Mouse (Mus musculus): Measurements from ENCODE around the gene Hmgn3. TPM values are rescaled to one million over a fixed set of nuclear protein-coding genes. Genes with fewer than 3 reads are reported as not detected.

Gene Hmgn3
- total RNA-seq, 2 experiments from 2014 or later: 10.6 to 10.8 TPM

DNA sequence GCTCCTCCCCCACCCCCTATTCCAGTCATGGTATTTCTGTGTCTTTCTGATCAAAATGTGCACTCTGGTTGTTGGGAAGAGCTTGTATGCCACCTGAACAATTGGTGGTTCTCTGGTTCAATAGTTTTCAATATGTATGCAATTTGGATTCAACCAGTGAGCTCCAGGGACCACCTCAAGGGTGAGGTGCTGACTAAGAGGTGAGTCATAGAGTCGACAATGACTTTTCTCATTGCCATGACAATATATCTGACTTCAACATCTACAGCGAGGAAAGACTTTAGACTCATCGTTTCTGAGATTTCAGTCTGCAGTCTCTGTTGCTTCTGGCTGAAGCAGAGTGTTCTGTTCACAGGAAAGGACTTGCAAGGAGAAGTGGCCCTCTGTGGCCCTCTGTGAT is 44.8 kb downstream of the Hmgn3 start:
- no peak for DNase-seq
- intact Hi-C loops (cut with DNase I): no loop called here

DNA sequence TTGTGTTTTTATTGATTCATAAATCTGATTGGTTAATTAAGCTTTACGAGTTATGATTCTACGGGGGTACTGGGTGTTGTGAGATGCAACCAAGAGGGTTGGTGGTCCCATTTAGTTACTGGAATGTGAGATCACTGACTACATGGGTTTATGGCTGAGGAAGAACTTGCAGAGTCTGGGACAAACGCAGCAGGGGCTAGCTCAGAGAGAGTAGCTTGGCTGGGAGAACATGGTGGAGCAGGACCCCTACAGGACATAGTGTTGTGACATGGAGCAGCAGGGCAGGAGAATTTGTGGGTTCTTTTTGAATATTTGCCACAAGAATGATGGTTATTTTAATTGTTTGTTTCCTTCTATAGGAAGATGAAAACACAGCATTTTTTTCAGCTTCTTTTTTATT is 45.7 kb downstream of the Hmgn3 start:
- no peak for DNase-seq
- intact Hi-C loops (cut with DNase I): no loop called here

DNA sequence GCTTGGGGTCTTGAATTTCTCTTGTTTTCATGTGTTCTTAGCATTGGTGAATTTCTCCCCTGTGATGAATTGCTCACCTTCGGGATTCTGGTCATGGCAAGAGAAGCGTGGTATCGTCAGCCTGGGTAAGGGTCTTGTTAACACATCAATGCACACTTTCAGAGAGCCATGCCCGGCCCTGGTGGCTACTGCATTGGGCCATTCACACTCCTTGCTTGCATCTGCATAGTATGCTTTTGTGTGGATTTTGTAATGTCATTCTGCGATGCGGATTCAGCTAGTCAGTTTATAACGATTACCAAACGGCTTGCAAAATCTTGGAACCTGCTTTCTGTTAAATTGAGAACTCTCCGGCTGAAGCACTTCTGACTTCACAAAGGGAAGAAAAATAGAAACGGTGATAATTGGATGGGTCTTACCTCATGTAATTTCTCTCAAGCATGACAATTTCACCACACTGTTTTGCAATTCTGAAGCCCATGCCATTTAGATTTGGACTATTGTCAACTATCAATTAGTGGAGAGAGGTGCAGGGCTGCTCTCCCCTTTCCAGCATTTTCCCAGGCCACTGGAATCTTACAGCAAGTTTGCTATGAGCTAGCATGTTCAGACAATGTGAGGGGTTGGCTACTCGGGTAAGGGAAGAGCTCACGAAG is 47.7 kb downstream of the Hmgn3 start:
- DNase-seq: no peak
- intact Hi-C loops (cut with DNase I): no loop called here

DNA sequence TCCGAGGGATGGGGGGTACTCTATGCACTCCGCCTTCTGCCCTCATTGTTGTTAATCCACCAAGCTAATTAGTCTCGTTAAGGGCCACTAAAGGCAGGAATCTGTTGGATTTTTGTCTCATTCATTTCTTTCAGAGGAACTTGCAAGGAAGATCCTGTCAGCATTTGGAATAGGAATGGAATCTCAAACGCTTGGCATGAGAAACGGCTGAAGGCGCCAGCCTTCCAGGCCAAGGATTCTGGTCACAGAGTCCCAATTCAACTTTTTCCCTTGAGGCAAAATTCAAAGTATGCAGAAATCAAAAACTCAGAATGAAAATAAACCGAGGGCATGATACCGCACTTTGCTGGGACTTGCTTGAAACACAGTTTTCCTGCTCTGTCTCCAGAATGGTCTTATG is 48.7 kb downstream of the Hmgn3 start:
- intact Hi-C loops (cut with DNase I): no loop called here
- peak; percentile 28 to 42 for DNase-seq

DNA sequence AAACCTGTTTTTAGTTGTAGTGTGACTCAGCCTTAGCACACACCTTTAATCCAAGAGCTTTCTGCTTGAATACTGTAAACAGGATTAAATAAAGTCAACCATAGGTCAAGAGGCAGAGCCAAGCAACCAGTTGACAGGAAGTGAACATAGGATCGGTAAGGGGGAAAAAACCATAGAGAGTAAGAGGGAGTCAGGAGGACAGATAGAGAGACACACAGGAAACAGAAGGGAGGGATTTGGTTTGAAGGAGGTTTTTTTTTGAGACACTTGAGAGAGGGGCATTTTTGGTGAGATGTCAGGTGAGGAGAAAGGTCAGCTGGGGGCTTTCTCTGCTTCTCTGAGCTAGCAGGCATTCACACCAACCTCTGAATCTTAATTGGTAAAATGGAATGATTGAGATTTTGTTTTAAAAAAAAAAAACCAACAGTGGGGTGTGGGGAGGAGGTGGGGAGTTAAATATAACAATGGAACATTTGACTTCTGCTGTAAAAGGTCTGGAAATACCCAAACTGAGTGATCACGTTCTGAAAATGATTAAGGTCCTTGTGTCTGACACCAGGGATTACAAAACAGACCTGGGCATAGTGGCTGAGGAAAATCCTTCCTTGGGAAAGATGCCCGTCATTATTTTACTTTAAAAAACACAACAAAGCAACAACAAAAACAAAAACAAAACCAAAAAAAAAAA is 51.7 kb downstream of the Hmgn3 start:
- intact Hi-C loops (cut with DNase I): no loop called here

DNA sequence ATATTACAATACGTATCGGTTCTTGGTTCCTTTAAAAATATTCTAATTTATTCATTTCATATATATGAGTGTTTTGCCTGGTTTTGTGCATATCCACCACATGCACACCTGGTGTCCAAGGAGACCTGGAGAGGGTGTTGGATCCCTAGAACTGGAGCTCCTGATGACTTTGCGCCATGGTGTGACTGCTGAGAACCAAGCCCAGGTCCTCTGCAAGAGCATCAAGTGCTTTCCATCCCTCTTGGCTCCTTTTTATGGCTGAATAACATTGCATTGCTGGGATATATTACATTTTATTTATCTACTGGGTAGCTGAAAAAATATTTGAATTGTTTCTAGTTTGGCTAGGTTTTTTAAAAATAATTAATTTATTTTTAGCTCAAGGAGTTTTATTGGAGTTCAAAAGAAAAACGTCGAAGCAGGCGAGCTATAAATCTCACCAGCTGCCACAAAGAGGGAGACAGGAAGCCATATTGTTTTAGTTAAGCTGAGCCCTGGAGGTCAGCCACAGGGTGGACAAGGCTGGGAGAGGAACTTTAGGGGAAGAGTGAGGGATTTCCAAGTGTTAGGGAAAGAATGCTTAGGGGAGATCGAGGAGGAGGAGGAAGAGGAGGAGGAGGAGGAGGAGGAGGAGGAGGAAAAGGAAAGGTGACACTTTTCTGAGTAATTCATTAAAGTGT is 62.6 kb downstream of the Hmgn3 start:
- intact Hi-C loops (cut with DNase I): no loop called here

More for the DNA sequence above, 51.7 kb downstream of the Hmgn3 start:
- no peak for DNase-seq

DNA sequence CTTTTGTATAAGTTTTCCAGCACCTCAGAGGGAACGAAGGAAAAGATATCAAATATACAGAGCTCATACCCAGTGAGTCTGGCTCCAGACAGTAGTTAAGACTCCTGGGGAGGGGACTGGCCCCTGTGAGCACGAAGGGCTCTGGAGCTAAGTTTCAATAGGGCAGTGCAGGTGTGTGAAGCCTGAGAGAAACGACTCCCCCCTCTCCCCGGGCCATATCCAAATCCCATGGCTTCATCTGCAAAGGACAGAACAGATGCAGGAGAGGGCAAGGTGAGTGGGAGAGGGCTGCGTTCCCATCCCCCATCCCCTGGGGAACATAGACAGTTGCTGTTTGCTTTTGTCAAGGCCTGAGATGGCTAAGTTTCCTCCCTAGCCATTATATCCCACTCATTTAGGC is 63.4 kb downstream of the Hmgn3 start:
- intact Hi-C loops (cut with DNase I): no loop called here
- no peak for DNase-seq

More for the DNA sequence above, 62.6 kb downstream of the Hmgn3 start:
- no peak for DNase-seq

DNA sequence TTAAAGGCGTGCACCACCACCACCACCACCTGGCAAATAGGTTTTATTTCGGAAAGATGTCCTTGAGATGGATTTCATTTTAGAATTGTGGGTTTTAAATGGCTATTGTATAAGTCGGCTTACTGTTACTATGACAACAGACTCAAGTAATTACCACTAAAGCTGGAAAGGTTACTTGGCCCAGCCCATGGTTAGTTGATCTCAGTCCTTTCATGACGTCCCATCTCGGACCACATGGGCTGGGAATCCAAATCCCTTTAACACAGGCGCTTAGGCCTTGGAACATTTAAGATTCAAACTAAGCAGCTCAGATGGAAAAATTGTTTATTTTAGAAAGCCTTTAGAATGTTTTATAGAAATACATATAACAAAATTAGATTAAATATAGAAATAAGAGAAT is 64.2 kb downstream of the Hmgn3 start:
- no peak for DNase-seq
- intact Hi-C loops (cut with DNase I): no loop called here

DNA sequence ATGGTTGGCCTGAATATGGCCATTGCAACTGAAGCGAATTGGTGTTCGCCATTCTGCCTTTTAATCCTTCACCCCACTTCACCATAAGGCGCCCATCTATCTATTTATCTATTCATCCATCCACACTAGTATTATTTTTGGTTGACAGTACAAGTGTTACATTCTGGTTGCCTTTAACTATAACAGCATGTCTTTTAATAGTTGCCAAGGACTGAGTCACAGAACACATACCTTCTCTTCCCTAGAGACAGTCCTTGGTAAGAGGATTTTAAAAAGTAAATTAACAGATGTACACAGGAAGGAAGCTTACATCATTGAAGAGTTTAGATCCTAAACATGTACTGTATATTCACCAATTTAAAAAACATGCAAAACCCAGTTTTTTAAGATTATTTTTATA is 66.8 kb downstream of the Hmgn3 start:
- intact Hi-C loops (cut with DNase I): no loop called here
- no peak for DNase-seq

DNA sequence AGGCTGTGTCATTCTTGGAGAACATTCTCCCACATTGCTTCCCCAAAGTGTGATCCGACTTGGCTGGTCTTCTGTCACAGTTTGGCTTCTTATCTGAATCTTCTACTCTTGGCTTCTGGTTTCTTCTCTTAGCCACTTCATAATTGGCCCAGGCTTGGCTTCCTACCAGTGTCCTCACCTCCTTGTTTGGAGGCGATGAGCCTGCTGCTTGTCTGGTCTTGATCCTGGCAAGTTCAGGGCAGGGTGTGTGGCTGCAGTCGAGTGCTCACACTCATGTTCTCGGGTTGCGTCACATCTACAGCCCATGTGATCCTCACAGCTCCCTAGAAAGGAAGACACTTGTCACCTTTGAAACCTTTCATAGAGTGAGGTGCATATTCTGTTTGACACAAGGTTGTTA is 78.2 kb downstream of the Hmgn3 start:
- intact Hi-C loops (cut with DNase I): no loop called here
- DNase-seq: no peak

DNA sequence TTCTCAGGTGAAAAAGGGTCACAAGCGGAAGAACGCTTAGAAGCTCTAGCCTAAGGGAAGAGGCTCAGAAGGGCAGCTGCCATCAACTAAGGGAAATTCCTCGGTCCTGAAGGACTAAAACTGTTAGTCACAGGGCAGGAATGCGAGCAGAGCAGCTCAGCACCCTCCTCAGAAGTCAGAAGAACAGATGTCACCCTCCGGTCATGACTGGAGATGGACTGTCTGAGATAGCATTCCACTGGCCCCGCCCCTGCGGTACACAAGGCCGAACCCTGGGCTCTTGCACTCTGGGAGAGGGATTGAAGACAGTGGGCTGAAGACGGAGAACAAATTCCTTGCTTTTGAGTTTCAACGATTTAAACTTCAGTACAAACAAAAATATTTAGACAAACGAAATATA is 85.2 kb downstream of the Hmgn3 start:
- DNase-seq: no peak
- intact Hi-C loops (cut with DNase I): no loop called here

Other genes starting within 250 kb of the Hmgn3 start
- 10 to 100 TPM; 33.3 to 33.5 TPM for gene Phip, start 171.2 kb downstream of the Hmgn3 start, total RNA-seq (2021)

Data from heart, postnatal 36 days (tissue).